Mouse (Mus musculus) liver, embryonic 14.5 days (tissue): ENCODE measurements at regions not wholly inside any gene's neighbourhood (a gene's known extent, or its start where the extent isn't known, plus 50 kb on each side); places are given as distances from the start of the nearest gene placed in this dataset.

Source experiments
- CTCF ChIP-seq: IDR thresholded peaks from 2 replicates; pipeline ENCODE4 v1.5.1; 2016; ENCODE audit warnings: antibody characterized with exemption, low read depth, control low read depth
- EP300 ChIP-seq: IDR thresholded peaks from 2 replicates; pipeline ENCODE4 v1.6.1; 2016; ENCODE audit warnings: antibody characterized with exemption, low read depth

- TF ChIP-seq CTCF (no peak), EP300 (no peak)
Measured at GRCm38 (mm10) chr16:95892356-95892755, 98.4 kb downstream of the Psmg1 start.
